7 mouse cellular contexts compared by ENCODE assay signal in the genomic region with DNA sequence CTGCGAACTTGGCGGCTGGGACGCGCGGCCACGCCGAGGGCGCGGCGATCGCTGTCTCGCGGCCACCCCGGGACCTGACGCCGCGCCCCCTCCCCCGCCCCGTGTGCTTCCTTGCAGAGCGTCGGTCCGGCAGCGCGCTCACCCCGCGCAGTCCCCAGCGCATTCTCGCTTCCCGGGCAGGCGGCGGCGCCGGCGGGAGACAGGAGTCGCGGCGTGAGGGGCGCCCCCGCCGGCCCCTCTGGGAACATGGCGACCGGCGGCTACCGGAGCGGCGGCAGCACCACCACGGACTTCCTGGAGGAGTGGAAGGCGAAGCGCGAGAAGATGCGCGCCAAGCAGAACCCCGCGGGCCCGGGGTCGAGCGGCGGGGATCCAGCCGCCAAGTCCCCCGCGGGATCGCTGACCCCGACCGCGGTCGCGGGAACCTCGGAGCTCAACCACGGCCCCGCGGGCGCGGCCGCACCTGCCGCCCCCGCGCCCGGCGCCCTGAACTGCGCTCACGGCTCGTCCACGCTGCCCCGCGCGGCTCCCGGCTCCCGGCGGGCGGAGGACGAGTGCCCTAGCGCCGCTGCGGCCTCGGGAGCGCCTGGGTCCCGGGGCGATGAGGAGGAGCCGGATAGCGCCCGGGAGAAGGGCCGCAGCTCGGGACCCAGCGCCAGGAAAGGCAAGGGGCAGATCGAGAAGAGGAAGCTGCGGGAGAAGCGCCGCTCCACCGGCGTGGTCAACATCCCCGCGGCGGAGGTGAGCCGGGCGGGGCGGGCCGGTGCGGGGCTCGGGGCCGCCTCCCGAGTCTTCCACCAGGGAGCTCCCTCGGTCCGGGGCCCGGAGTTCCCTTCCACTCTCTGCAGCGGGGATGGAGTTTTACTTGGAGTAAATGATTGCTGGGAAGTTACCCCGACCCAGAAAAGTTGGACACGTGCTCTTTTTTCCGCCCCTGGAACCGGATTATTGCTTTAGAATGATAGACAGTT. TPM values are rescaled to one million over a fixed set of nuclear protein-coding genes. Genes with fewer than 3 reads are reported as not detected.
DNase-seq lines count a peak whose midpoint lies in the region; ATAC-seq lines count a peak whose summit lies in the region.

No protein-coding gene starts in this region.

- H3K9ac ChIP-seq in forebrain, embryonic 12.5 days, result peak overlapping the region; percentile 80

- no peaks in the 10 kb centered on the region for H3K9me3 ChIP-seq in forebrain, embryonic 12.5 days

- no peaks in the 10 kb centered on the region for H3K4me1 ChIP-seq in brown adipose tissue, adult 24 weeks (ENCODE audit: control insufficient read depth, insufficient read depth, insufficient read length, low read length)
- peaks cover 16% of the 10 kb centered on the region for H3K4me1 ChIP-seq in forebrain, embryonic 12.5 days

- intact Hi-C loops in heart, postnatal 36 days (cut with DNase I), result loop anchor here (2.0 kb wide), 2 partner anchors 32 to 114 kb away; no protein-coding TSS in a partner anchor

- peak overlapping the region; percentile 93 for H3K4me2 ChIP-seq in forebrain, embryonic 12.5 days

- ATAC-seq in forebrain, embryonic 12.5 days (ENCODE audit: low FRiP score), result peak; percentile 60

- 0 out of 2 replicates have a peak overlapping the region, but pooled peaks have one; percentile 33 for H3K27ac ChIP-seq in brown adipose tissue, adult 24 weeks (replicated peaks; ENCODE audit: low read depth, low read length)
- H3K27ac ChIP-seq in forebrain, embryonic 12.5 days, result peak overlapping the region; percentile 75

- H3K27me3 ChIP-seq in forebrain, embryonic 12.5 days, result peaks cover 18% of the 10 kb centered on the region

- peak; percentile 77 for DNase-seq in MN1 (ENCODE audit: low spot score)
- peak; percentile 45 to 46 for DNase-seq in heart, postnatal 36 days
- peak; percentile 8 for DNase-seq in layer of hippocampus, adult 9-11 months
- DNase-seq in lung, postnatal 36 days, result peak; percentile 63
- DNase-seq in right cerebral cortex, postnatal 25 days, result peak; percentile 37

- no peaks in the 10 kb centered on the region for H3K36me3 ChIP-seq in forebrain, embryonic 12.5 days (replicated peaks)

- under 1% methylated on average over 125 of the region's 129 CpGs for WGBS in forebrain, embryonic 12.5 days

- H3K4me3 ChIP-seq in brown adipose tissue, adult 24 weeks (ENCODE audit: insufficient read depth, low read depth, low read length), result peak overlapping the region; percentile 94
- H3K4me3 ChIP-seq in forebrain, embryonic 12.5 days (replicated peaks), result peak overlapping the region; percentile 86

RNA-seq across cellular contexts. Expression of a gene that starts 0.9 kb away (rescaled TPM):
- polyA plus RNA-seq in brown adipose tissue, adult 24 weeks (2012; ENCODE audit: insufficient read depth, insufficient read length, missing spikeins), result 1.2 and 1.3 TPM in 2 replicates
- 13.3 and 13.4 TPM in 2 replicates for polyA plus RNA-seq in forebrain, embryonic 12.5 days (2016; fragmentation: Nextera tagmentation; extraction: Ambion mirVana)
- 1 to 10 TPM; 3.2 to 3.5 TPM for total RNA-seq in heart, postnatal 36 days (2021)

Comparison
In these comparisons a context has a peak if more than half of its experiments do, and no peak if none do; other contexts are left out.
1. Peak in every context shown above with its lines: DNase-seq, ATAC-seq, H3K4me3 ChIP-seq and H3K27ac ChIP-seq.
2. DNase-seq: peak in every context shown above with its lines; median percentile 77 in MN1; 63 in lung, postnatal 36 days; 46 in heart, postnatal 36 days; 37 in right cerebral cortex, postnatal 25 days; 8 in layer of hippocampus, adult 9-11 months.